Mouse (Mus musculus) hematopoietic multipotent progenitor cell, adult 10-12 weeks (in vitro differentiated cells): Measurements from ENCODE around the gene Agtrap. TPM values are rescaled to one million over a fixed set of nuclear protein-coding genes. Genes with fewer than 3 reads are reported as not detected.

ENCODE experiments used
- polyA plus RNA-seq: library from polyadenylated mRNA; stranded (reverse); fragments of >175 nt; gene quantifications from 2 replicates; pipeline ENCODE4 v1.2.3, GENCODE M21; 2012; ENCODE audit warnings: low replicate concordance

The Agtrap gene
- polyA plus RNA-seq = 8.4 and 16.3 TPM in 2 replicates

GRCm38 (mm10) chr4:148087907-148088527 is at the start of gene Agtrap:
Gene Agtrap, minus strand, starts transcription at chr4:148088031.

GRCm38 (mm10) chr4:148130561-148131413 is 43.0 kb upstream of the Agtrap start, which contains the start of gene Draxin:
Gene Draxin, minus strand, starts transcription at chr4:148130698.

GRCm38 (mm10) chr4:148130133-148130532 is 42.3 kb upstream of the Agtrap start, which contains the start of gene Mad2l2:
Gene Mad2l2, plus strand, starts transcription at chr4:148130384.

GRCm38 (mm10) chr4:148038600-148039253 is 49.1 kb downstream of the Agtrap start, which contains the start of the genes Clcn6 and Mthfr:
Gene Clcn6, minus strand, starts transcription at chr4:148038821.
Gene Mthfr, plus strand, starts transcription at chr4:148039077.

Other genes starting within 250 kb of the Agtrap start
- gene Zfp933, start 239.7 kb downstream of the Agtrap start, polyA plus RNA-seq = 0.13 and 0.52 TPM in 2 replicates
- gene Miip, start 219.2 kb downstream of the Agtrap start, polyA plus RNA-seq = 127 and 261 TPM in 2 replicates
- 0.61 and 0.72 TPM in 2 replicates for gene Fv1, start 219.1 kb downstream of the Agtrap start, polyA plus RNA-seq
- gene Mfn2, start 183.3 kb downstream of the Agtrap start, polyA plus RNA-seq = 13.6 and 22.1 TPM in 2 replicates
- 11.9 and 12.5 TPM in 2 replicates for gene Plod1, start 151.3 kb downstream of the Agtrap start, polyA plus RNA-seq
- 141 and 142 TPM in 2 replicates for gene 2510039O18Rik, start 147.1 kb downstream of the Agtrap start, polyA plus RNA-seq
- gene Nppb, start 102.2 kb downstream of the Agtrap start, polyA plus RNA-seq = not detected in 2 replicates
- gene Nppa, start 87.3 kb downstream of the Agtrap start, polyA plus RNA-seq = not detected in 2 replicates
- 4.8 and 5.6 TPM in 2 replicates for gene Clcn6, start 49.2 kb downstream of the Agtrap start, polyA plus RNA-seq
- gene Mthfr, start 49.0 kb downstream of the Agtrap start, polyA plus RNA-seq = 12.5 and 17.2 TPM in 2 replicates
- gene Mad2l2, start 42.4 kb upstream of the Agtrap start, polyA plus RNA-seq = 9.8 and 19.3 TPM in 2 replicates
- gene Draxin, start 42.7 kb upstream of the Agtrap start, polyA plus RNA-seq = 0.10 and 0.12 TPM in 2 replicates
- 19.3 and 30.5 TPM in 2 replicates for gene Fbxo6, start 64.1 kb upstream of the Agtrap start, polyA plus RNA-seq
- gene Fbxo44, start 72.5 kb upstream of the Agtrap start, polyA plus RNA-seq = 4.3 and 5.4 TPM in 2 replicates
- gene Fbxo2, start 72.6 kb upstream of the Agtrap start, polyA plus RNA-seq = 0.41 TPM in 1 of 2 replicates, not detected in the other
- 0.02 and 0.07 TPM in 2 replicates for gene Disp3, start 199.9 kb upstream of the Agtrap start, polyA plus RNA-seq